Mouse (Mus musculus) ES-E14 (cell line): ENCODE data around the gene Tnfaip8l2.

Experiments
- CHD2 ChIP-seq: IDR thresholded peaks from 2 replicates; pipeline ENCODE4 v1.6.1; 2014; ENCODE audit warnings: mild to moderate bottlenecking, low read depth, low read length, inconsistent platforms
- MAFK ChIP-seq: IDR thresholded peaks from 2 replicates; pipeline ENCODE4 v1.6.1; 2014; ENCODE audit warnings: mild to moderate bottlenecking, low read depth, low read length, inconsistent platforms; ENCODE audit not compliant: insufficient read depth
- ZC3H11A ChIP-seq: IDR thresholded peaks from 2 replicates; pipeline ENCODE4 v1.6.1; 2012; ENCODE audit warnings: low read depth, mild to moderate bottlenecking, inconsistent platforms, low read length, borderline replicate concordance
- ZNF384 ChIP-seq: IDR thresholded peaks from 2 replicates; pipeline ENCODE4 v1.6.1; 2012; ENCODE audit warnings: low read depth, low read length, inconsistent platforms

- no peak for TF ChIP-seq ZNF384
- TF ChIP-seq MAFK, result no peak
- no peak for TF ChIP-seq ZC3H11A
- no peak for TF ChIP-seq CHD2
Observed at GRCm38 (mm10) chr3:95164840-95165239, 22.7 kb upstream of the Tnfaip8l2 start.
